Mouse (Mus musculus): ENCODE results near the gene Nudt3. TPM values are rescaled to one million over a fixed set of nuclear protein-coding genes. Genes with fewer than 3 reads are reported as not detected.

Nudt3 gene
- polyA plus RNA-seq, 1 experiment from 2014 or later = 269 TPM

- no peak for ATAC-seq
- Histone ChIP-seq H3K27me3 (replicated peaks; ENCODE audit: control insufficient read depth, insufficient read depth, low read length) (peaks cover 8% of the 10 kb centered on the region), H3K9ac (ENCODE audit: low read depth, low read length) (peak overlapping the region; percentile 96), H3K9me3 (ENCODE audit: control insufficient read depth, low read length) (no peaks in the 10 kb centered on the region), H3K4me1 (ENCODE audit: control insufficient read depth, insufficient read depth, low read depth, low read length) (peaks cover 24% of the 10 kb centered on the region), H3K4me2 (ENCODE audit: low read length) (peak overlapping the region; percentile 91), H3K27ac (ENCODE audit: low read depth, low read length) (peak overlapping the region; percentile 82), H3K36me3 (ENCODE audit: control insufficient read depth, insufficient read depth, low read length) (0 out of 2 replicates have a peak, but pooled peaks cover 3% of the 10 kb centered on the region), H3K4me3 (ENCODE audit: low read length) (peak overlapping the region; percentile 75)
- WGBS = 6% methylated on average over 14 of the region's 14 CpGs
These were observed 65.2 kb downstream of the Nudt3 start for GRCm38 (mm10) chr17:27557927-27558661.

- WGBS = under 1% methylated on average over 67 of the region's 75 CpGs
- Histone ChIP-seq H3K4me3 (ENCODE audit: low read length) (peak overlapping the region; percentile 75), H3K4me2 (ENCODE audit: low read length) (peak overlapping the region; percentile 91), H3K4me1 (ENCODE audit: control insufficient read depth, insufficient read depth, low read depth, low read length) (peaks cover 24% of the 10 kb centered on the region), H3K36me3 (ENCODE audit: control insufficient read depth, insufficient read depth, low read length) (0 out of 2 replicates have a peak, but pooled peaks cover 3% of the 10 kb centered on the region), H3K9me3 (ENCODE audit: control insufficient read depth, low read length) (no peaks in the 10 kb centered on the region), H3K9ac (ENCODE audit: low read depth, low read length) (peak overlapping the region; percentile 96), H3K27me3 (replicated peaks; ENCODE audit: control insufficient read depth, insufficient read depth, low read length) (peaks cover 8% of the 10 kb centered on the region), H3K27ac (ENCODE audit: low read depth, low read length) (peak overlapping the region; percentile 82)
- ATAC-seq = peak; percentile 34
These were observed 65.9 kb downstream of the Nudt3 start for GRCm38 (mm10) chr17:27557181-27557926.

GRCm38 (mm10) chr17:27556315-27557011, 66.8 kb downstream of the Nudt3 start, which contains the start of gene Hmga1:
Hmga1 (plus strand) TSS chr17:27556497.
- H3K4me2 ChIP-seq (ENCODE audit: low read length) = peak within 1 kb of the TSS; percentile 91
- peak; percentile 69 for ATAC-seq
- H3K27me3 ChIP-seq (replicated peaks; ENCODE audit: control insufficient read depth, insufficient read depth, low read length) = peaks cover 8% of the 10 kb centered on the region
- H3K27ac ChIP-seq (ENCODE audit: low read depth, low read length) = peak within 1 kb of the TSS; percentile 82
- no peaks in the 10 kb centered on the region for H3K36me3 ChIP-seq (ENCODE audit: control insufficient read depth, insufficient read depth, low read length)
- no peaks in the 10 kb centered on the region for H3K9me3 ChIP-seq (ENCODE audit: control insufficient read depth, low read length)
- peak within 1 kb of the TSS; percentile 96 for H3K9ac ChIP-seq (ENCODE audit: low read depth, low read length)
- WGBS = under 1% methylated on average over 71 of the region's 79 CpGs
- H3K4me1 ChIP-seq (ENCODE audit: control insufficient read depth, insufficient read depth, low read depth, low read length) = peaks cover 24% of the 10 kb centered on the region
- peak within 1 kb of the TSS; percentile 75 for H3K4me3 ChIP-seq (ENCODE audit: low read length)

GRCm38 (mm10) chr17:27555512-27556172, 67.7 kb downstream of the Nudt3 start:
- WGBS = 1% methylated on average over 54 of the region's 55 CpGs

GRCm38 (mm10) chr17:27555075-27555511, 68.2 kb downstream of the Nudt3 start:
- H3K27me3 ChIP-seq (replicated peaks; ENCODE audit: control insufficient read depth, insufficient read depth, low read length) = peaks cover 8% of the 10 kb centered on the region
- ATAC-seq = no peak
- peak overlapping the region; percentile 75 for H3K4me3 ChIP-seq (ENCODE audit: low read length)
- no peaks in the 10 kb centered on the region for H3K36me3 ChIP-seq (ENCODE audit: control insufficient read depth, insufficient read depth, low read length)
- H3K4me2 ChIP-seq (ENCODE audit: low read length) = peak overlapping the region; percentile 91
- no peaks in the 10 kb centered on the region for H3K9me3 ChIP-seq (ENCODE audit: control insufficient read depth, low read length)
- WGBS = 2% methylated on average over 35 of the region's 39 CpGs
- H3K4me1 ChIP-seq (ENCODE audit: control insufficient read depth, insufficient read depth, low read depth, low read length) = peaks cover 24% of the 10 kb centered on the region
- H3K27ac ChIP-seq (ENCODE audit: low read depth, low read length) = no peak overlapping the region
- peak overlapping the region; percentile 53 for H3K9ac ChIP-seq (ENCODE audit: low read depth, low read length)

More at GRCm38 (mm10) chr17:27555512-27556172, 67.7 kb downstream of the Nudt3 start:
- Histone ChIP-seq H3K36me3 (ENCODE audit: control insufficient read depth, insufficient read depth, low read length) (no peaks in the 10 kb centered on the region), H3K4me3 (ENCODE audit: low read length) (peak overlapping the region; percentile 75), H3K9ac (ENCODE audit: low read depth, low read length) (peak overlapping the region; percentile 96), H3K27ac (ENCODE audit: low read depth, low read length) (0 out of 2 replicates have a peak overlapping the region, but pooled peaks have one; percentile 51), H3K27me3 (replicated peaks; ENCODE audit: control insufficient read depth, insufficient read depth, low read length) (peaks cover 8% of the 10 kb centered on the region), H3K9me3 (ENCODE audit: control insufficient read depth, low read length) (no peaks in the 10 kb centered on the region), H3K4me1 (ENCODE audit: control insufficient read depth, insufficient read depth, low read depth, low read length) (peaks cover 24% of the 10 kb centered on the region), H3K4me2 (ENCODE audit: low read length) (peak overlapping the region; percentile 91)
- ATAC-seq = peak; percentile 16; the same call in 1 of the 2 replicates

GRCm38 (mm10) chr17:27554062-27554960, 69.0 kb downstream of the Nudt3 start:
- Histone ChIP-seq H3K27me3 (replicated peaks; ENCODE audit: control insufficient read depth, insufficient read depth, low read length) (peaks cover 8% of the 10 kb centered on the region), H3K36me3 (ENCODE audit: control insufficient read depth, insufficient read depth, low read length) (no peaks in the 10 kb centered on the region), H3K4me1 (ENCODE audit: control insufficient read depth, insufficient read depth, low read depth, low read length) (peaks cover 25% of the 10 kb centered on the region), H3K9me3 (ENCODE audit: control insufficient read depth, low read length) (no peaks in the 10 kb centered on the region), H3K4me3 (ENCODE audit: low read length) (no peak overlapping the region), H3K27ac (ENCODE audit: low read depth, low read length) (no peak overlapping the region), H3K9ac (ENCODE audit: low read depth, low read length) (no peak overlapping the region; the same call in 1 of the 2 replicates), H3K4me2 (ENCODE audit: low read length) (no peak overlapping the region)
- ATAC-seq = no peak
- WGBS = 50% methylated on average over 20 of the region's 20 CpGs

GRCm38 (mm10) chr17:27552215-27553201, 70.8 kb downstream of the Nudt3 start:
- no peak overlapping the region for H3K4me3 ChIP-seq (ENCODE audit: low read length)
- peaks cover 8% of the 10 kb centered on the region for H3K27me3 ChIP-seq (replicated peaks; ENCODE audit: control insufficient read depth, insufficient read depth, low read length)
- H3K4me2 ChIP-seq (ENCODE audit: low read length) = no peak overlapping the region
- no peak overlapping the region for H3K27ac ChIP-seq (ENCODE audit: low read depth, low read length)
- 68% methylated on average over 22 of the region's 23 CpGs for WGBS
- peaks cover 11% of the 10 kb centered on the region for H3K4me1 ChIP-seq (ENCODE audit: control insufficient read depth, insufficient read depth, low read depth, low read length)
- H3K9me3 ChIP-seq (ENCODE audit: control insufficient read depth, low read length) = no peaks in the 10 kb centered on the region
- H3K36me3 ChIP-seq (ENCODE audit: control insufficient read depth, insufficient read depth, low read length) = no peaks in the 10 kb centered on the region
- H3K9ac ChIP-seq (ENCODE audit: low read depth, low read length) = no peak overlapping the region
- no peak for ATAC-seq
